Mouse (Mus musculus) neural tube, embryonic 11.5 days (tissue): ENCODE data around the gene Ttll6. TPM values are rescaled to one million over a fixed set of nuclear protein-coding genes. Genes with fewer than 3 reads are reported as not detected.
A peak's percentile ranks its signal among the peaks of the same experiment; 100 is the strongest.

Experiments used
- ATAC-seq: fragments of 200-750 bp; cut with Nextera tagmentation; 2 replicates; pipeline ENCODE4 v1.8.0; 2017; ENCODE audit warnings: moderate number of reproducible peaks, mild to moderate bottlenecking, moderate TSS enrichment, moderate library complexity; ENCODE audit not compliant: insufficient read depth, low FRiP score, low TSS enrichment
- DNase-seq: peaks from one replicate; pipeline ENCODE4 v3.0.0-alpha.2; 2015; ENCODE audit warnings: low spot score
- H3K27ac ChIP-seq: fragments of 300-500 bp; sonication (generic); 2 replicates; pipeline ENCODE4 v1.5.1; 2014; ENCODE audit warnings: low read depth, mild to moderate bottlenecking, low read length
- H3K27me3 ChIP-seq: fragments of 300-500 bp; sonication (generic); 2 replicates; pipeline ENCODE4 v1.6.1; 2014; ENCODE audit warnings: mild to moderate bottlenecking, low read length, mixed read lengths; ENCODE audit not compliant: control insufficient read depth, insufficient read depth
- H3K36me3 ChIP-seq: fragments of 300-500 bp; sonication (generic); 2 replicates; pipeline ENCODE4 v1.6.1; 2014; ENCODE audit warnings: mild to moderate bottlenecking, low read length, moderate library complexity, mixed read lengths; ENCODE audit not compliant: control insufficient read depth, insufficient read depth
- H3K4me1 ChIP-seq: fragments of 300-500 bp; sonication (generic); 2 replicates; pipeline ENCODE4 v1.6.1; 2014; ENCODE audit warnings: low read length, mixed read lengths; ENCODE audit not compliant: control insufficient read depth, insufficient read depth
- H3K4me2 ChIP-seq: fragments of 300-500 bp; sonication (generic); 2 replicates; pipeline ENCODE4 v1.6.1; 2014; ENCODE audit warnings: low read depth, mild to moderate bottlenecking, moderate library complexity
- H3K4me3 ChIP-seq: fragments of 300-500 bp; sonication (generic); 2 replicates; pipeline ENCODE4 v1.5.1; 2014; ENCODE audit warnings: low read depth, low read length
- H3K9ac ChIP-seq: fragments of 300-500 bp; sonication (generic); 2 replicates; pipeline ENCODE4 v1.6.1; 2014; ENCODE audit warnings: mild to moderate bottlenecking, low read length
- H3K9me3 ChIP-seq: fragments of 300-500 bp; sonication (generic); 2 replicates; pipeline ENCODE4 v1.6.1; 2016; ENCODE audit warnings: low read length; ENCODE audit not compliant: control insufficient read depth
- WGBS: fragments of 180-500 bp; shearing (Covaris S2); extraction: QIAGEN DNeasy Blood & Tissue Kit; methylation state at CpG from one replicate; pipeline ENCODE4 v1.1.7; 2014; 5-methylcytosine and 5-hydroxymethylcytosine counted together
- polyA plus RNA-seq: library from polyadenylated mRNA; unstranded; fragments of >200 nt; fragmentation: Nextera tagmentation; extraction: Ambion mirVana; gene quantifications from 2 replicates; pipeline ENCODE4 v1.2.1, GENCODE M21; 2014

Ttll6 gene
- polyA plus RNA-seq, 1 experiment from 2014 or later, result not detected

DNA sequence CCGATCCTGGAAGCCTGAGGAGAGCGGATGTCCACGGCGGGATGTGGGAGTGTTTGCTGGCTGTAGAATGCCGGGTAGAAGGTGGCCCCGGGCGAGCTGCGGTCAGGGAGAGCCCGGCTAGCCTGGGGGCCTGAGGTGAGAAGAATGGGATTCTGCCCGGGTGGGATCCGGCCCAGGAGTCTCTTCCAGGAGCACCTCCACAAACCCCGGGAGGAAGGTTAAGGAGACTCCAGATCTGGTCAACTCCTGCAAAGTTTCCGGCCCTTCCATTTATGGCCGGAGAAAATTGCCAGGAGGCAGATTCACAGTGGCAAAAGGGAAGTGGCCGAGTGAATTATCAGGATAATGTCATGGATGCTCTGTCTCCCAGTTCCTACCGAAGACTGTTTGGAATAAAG lies 70.2 kb downstream of the Ttll6 start:
- H3K4me1 ChIP-seq, result peaks cover 3% of the 10 kb centered on the region; the same call in 1 of the 2 replicates
- H3K36me3 ChIP-seq, result no peaks in the 10 kb centered on the region
- peaks cover 89% of the 10 kb centered on the region for H3K27me3 ChIP-seq
- no peak overlapping the region for H3K4me2 ChIP-seq
- no peak overlapping the region for H3K27ac ChIP-seq
- H3K4me3 ChIP-seq, result no peak overlapping the region
- WGBS, result under 1% methylated on average over 16 of the region's 16 CpGs
- H3K9me3 ChIP-seq, result no peaks in the 10 kb centered on the region
- no peak overlapping the region for H3K9ac ChIP-seq
- DNase-seq, result peak; percentile 51
- no peak for ATAC-seq

DNA sequence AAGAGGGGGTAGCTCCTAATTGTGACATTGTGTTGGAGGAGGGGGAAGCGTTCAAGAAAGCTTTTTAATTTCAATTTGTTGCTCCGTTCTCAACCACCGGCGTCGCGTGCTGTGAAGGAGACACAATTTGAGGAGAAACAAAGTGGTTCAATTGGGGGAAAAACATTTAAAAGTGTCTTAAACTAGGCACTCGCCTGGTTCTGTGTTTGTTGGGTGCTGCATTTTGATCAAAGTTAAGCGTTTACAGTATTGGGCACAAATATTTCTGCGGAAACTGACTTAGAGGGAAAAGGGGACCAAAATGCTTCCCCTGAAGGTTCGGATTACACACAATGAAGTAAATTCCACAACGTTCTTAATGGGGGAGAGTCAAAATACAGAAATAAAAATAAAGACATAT lies 70.8 kb downstream of the Ttll6 start:
- no peaks in the 10 kb centered on the region for H3K36me3 ChIP-seq
- under 1% methylated on average over 11 of the region's 11 CpGs for WGBS
- no peak for ATAC-seq
- H3K9me3 ChIP-seq, result no peaks in the 10 kb centered on the region
- H3K27ac ChIP-seq, result no peak overlapping the region
- H3K4me2 ChIP-seq, result no peak overlapping the region
- peaks cover 3% of the 10 kb centered on the region; the same call in 1 of the 2 replicates for H3K4me1 ChIP-seq
- H3K9ac ChIP-seq, result no peak overlapping the region
- H3K27me3 ChIP-seq, result peaks cover 83% of the 10 kb centered on the region
- DNase-seq, result no peak
- H3K4me3 ChIP-seq, result no peak overlapping the region

DNA sequence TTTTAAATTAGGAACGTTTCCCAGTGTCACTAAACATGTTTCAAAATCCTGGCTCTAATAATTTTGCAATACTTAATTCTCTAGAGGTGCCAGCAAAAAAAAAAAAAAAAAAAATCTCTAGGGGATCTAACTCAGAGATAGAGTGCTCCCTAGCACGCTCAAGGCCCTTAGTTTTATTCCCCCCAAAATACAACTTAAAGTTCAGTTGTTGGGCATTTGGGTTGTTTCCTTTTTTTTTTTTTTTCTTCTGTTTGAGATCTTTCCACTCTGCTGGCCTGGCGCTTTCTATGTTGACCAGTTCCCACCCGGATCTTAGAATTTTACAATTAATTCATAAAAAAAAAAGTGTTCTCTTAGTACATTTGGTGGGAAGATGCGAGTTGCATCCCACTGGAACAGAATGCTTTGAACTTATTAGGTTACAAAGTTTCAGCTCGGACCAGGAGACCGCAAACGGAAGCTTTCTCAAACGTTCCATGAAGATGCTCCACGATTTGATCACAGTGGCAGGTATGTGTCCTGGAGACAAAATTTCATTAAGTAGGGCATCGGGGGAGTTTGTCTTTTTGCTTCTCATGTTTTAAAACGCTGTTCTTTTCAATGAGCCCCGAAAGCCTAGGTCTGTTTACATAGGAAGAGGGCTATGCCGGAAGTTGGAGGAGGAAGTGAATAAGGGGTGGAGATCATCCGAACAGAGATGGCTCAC lies 72.0 kb downstream of the Ttll6 start:
- WGBS, result 2% methylated on average over 15 of the region's 15 CpGs
- no peak for DNase-seq
- no peak overlapping the region for H3K9ac ChIP-seq
- H3K9me3 ChIP-seq, result no peaks in the 10 kb centered on the region
- H3K4me2 ChIP-seq, result no peak overlapping the region
- no peak for ATAC-seq
- H3K4me3 ChIP-seq, result no peak overlapping the region
- no peak overlapping the region for H3K27ac ChIP-seq
- no peaks in the 10 kb centered on the region for H3K36me3 ChIP-seq
- H3K4me1 ChIP-seq, result no peaks in the 10 kb centered on the region
- peaks cover 71% of the 10 kb centered on the region for H3K27me3 ChIP-seq

Other genes with a start within 250 kb of the Ttll6 start
- not detected in 2 replicates for gene B4galnt2, start 218.9 kb upstream of the Ttll6 start, polyA plus RNA-seq
- gene Igf2bp1, start 127.8 kb upstream of the Ttll6 start, polyA plus RNA-seq, result 80.8 and 84.4 TPM in 2 replicates
- not detected in 2 replicates for gene Gip, start 109.2 kb upstream of the Ttll6 start, polyA plus RNA-seq
- gene Snf8, start 98.9 kb upstream of the Ttll6 start, polyA plus RNA-seq, result 41.7 and 46.6 TPM in 2 replicates
- gene Ube2z, start 68.4 kb upstream of the Ttll6 start, polyA plus RNA-seq, result 26.7 and 29.7 TPM in 2 replicates
- gene Atp5g1, start 58.1 kb upstream of the Ttll6 start, polyA plus RNA-seq, result 551 and 560 TPM in 2 replicates
- gene Calcoco2, start 21.8 kb upstream of the Ttll6 start, polyA plus RNA-seq, result not detected in 2 replicates
- 0.33 and 0.35 TPM in 2 replicates for gene Hoxb13, start 60.5 kb downstream of the Ttll6 start, polyA plus RNA-seq
- 60.7 and 67.9 TPM in 2 replicates for gene Hoxb9, start 137.7 kb downstream of the Ttll6 start, polyA plus RNA-seq
- 27.9 and 28.2 TPM in 2 replicates for gene Hoxb8, start 148.1 kb downstream of the Ttll6 start, polyA plus RNA-seq
- 65.5 and 65.9 TPM in 2 replicates for gene Hoxb7, start 152.8 kb downstream of the Ttll6 start, polyA plus RNA-seq
- 81.4 and 87.2 TPM in 2 replicates for gene Hoxb6, start 158.7 kb downstream of the Ttll6 start, polyA plus RNA-seq
- 49.0 and 49.1 TPM in 2 replicates for gene Hoxb5, start 169.6 kb downstream of the Ttll6 start, polyA plus RNA-seq
- gene Hoxb4, start 184.5 kb downstream of the Ttll6 start, polyA plus RNA-seq, result 3.1 and 3.8 TPM in 2 replicates
- gene Hoxb3, start 189.5 kb downstream of the Ttll6 start, polyA plus RNA-seq, result 10.3 and 14.2 TPM in 2 replicates
- gene Hoxb2, start 216.7 kb downstream of the Ttll6 start, polyA plus RNA-seq, result 88.2 and 89.0 TPM in 2 replicates
- 15.7 and 17.2 TPM in 2 replicates for gene Hoxb1, start 232.0 kb downstream of the Ttll6 start, polyA plus RNA-seq